Mouse (Mus musculus) cerebellum, adult 11 months (tissue): Measurements from ENCODE around the gene Nrcam.

Experiments used
- DNase-seq: peaks from one replicate; pipeline ENCODE4 v3.0.0; 2022

Gene Nrcam

GRCm38 (mm10) chr12:44524621-44525565 is 196.2 kb downstream of the Nrcam start:
- no peak for DNase-seq

DNA sequence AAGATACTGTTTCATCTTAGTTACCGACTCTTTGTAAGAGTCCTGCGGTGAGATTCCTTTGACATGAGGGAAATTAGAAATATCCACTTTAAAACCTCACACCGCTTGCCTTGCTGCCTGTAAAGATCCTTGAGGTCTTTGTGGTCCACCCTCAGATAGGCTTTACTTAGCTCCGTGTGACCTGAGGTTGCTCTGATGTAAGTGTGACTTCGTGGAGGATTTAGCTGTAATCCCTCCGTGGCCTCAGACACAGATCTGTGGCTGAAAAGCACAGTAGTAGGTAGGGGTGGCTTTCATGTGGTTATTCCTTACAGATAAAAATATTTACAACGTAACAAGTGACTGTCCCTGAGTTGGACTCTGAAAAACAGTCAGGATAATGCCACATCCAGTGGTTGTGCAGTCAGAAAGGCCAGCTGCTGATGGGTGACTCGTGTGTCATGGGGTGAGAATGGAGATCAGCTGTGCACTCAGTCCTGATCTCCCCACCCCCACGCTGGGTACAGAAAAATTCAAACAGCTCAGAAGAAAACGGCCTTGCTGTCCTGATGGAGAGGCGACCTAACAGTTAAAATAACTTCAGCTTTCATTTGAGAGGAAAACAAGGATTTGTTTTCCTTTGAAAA is 199.8 kb downstream of the Nrcam start:
- no peak for DNase-seq

DNA sequence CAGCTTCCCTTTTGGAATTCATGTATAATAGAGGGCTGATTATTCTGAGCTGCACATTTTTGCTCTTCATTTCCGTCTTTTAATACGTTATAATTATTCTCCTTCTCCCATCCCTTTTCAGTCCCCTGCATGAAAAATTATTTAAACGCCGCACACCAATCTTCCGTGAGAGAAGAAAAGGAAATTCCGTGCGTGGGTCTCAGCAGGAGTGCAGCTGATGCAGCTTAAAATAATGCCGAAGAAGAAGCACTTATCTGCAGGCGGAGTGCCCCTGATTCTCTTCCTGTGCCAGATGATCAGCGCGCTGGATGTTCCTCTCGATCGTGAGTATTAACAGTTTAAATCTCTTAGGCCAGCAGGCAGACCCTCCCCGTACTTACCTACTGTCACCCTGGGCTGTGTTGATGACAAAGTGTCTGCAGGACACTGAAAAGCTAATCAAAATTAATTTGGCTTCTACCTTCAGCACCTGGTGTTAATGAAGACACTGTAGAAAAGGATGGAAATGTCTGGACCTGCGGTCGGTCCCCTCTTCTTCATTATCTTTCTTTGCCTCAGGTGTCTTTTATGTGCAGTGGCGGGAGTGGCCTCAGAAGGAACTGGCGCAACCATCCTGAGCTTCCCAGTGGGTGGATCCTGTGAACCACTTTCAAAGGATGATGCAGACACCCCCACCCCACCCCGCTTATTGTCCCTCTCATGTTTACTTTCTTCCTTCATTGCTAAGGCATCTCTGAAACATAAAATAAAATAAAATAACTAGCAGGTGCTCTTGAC is 203.8 kb downstream of the Nrcam start:
- no peak for DNase-seq

- DNase-seq = no peak
These were observed 205.5 kb downstream of the Nrcam start for GRCm38 (mm10) chr12:44534100-44534633.

DNA sequence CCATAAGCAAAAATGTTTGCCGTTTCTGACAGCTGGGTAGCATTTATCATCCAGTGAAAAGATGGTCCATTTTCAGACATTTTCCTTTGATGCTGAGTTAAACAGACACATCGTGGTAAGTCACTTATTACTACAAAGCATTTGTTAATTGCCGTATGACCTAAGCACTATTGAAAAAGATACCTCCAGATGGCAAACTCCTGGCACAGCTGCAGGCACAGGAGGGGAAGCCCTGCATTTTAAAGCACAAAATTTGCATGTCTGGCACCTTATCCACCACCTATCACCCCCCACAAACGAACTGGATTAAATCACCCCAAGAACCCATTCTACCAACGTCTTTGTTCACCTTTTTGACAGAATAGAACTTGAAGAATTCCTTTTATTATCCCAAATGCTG is 206.9 kb downstream of the Nrcam start:
- no peak for DNase-seq

DNA sequence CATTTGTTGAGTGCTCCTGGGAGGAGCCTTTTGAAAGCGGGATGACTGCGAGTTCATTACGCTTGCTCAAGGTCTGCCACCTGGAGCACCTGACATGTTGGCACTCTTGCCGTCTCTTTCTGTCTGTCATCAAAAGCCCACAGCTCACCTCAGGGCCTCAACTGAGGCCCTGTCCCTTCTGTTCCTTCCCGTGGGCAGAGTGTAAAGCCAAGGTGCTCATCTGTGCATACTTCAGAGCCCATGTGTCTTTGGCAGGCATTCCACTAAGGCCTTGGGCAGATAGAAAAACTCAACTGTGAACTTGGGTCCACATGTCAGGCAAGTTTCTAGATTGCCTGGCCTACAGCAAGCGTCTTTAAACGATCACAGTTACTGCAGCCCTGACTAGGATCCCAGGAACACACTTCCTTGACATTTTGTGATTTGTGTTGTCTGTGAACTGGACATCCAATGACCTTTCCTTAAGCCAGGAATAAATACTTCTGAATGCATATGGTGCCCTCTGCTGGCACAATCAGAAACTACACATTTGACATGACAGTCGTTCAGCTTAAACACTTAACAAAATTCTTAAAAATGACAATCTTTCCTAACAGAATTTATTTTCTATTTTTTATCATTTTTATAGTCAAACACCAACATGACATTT is 219.2 kb downstream of the Nrcam start:
- peak; percentile 84 for DNase-seq

DNA sequence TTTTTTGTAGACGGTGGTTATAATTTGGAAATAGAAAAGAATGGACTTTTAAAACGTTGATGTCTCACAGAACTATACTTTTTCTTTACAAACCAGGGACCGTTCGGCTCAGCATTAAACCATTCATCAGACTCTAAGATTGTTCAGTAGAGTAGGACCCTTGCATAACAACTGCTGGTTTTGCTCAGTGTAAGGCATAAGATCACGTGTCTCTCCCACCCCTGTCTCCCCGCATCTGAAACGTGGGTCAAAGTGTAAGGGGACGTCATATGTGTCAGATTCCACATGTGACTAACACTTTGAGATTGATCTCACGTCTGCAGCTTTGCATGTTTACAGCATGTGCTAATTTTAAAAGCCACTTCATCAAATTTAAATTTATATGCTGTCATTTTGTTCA is 219.8 kb downstream of the Nrcam start:
- no peak for DNase-seq

DNA sequence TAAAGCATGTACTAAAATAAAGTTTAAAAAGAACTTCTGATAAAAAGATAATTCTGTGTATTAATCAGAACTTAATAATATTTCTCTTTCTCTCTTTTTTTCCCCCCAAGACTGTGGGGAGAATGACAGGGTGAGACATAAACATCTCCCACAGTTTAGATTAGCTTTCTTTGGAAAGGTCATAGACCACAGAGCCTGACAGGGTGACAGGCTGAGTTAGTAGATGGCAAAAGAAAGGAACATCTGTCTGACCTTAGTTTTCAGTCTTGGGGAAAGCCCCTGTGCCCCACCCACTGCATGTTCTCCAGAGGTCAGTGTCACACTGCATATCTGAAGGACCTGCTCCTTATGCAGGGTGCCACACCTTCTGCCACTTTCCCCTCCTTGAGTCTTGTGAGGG is 222.9 kb downstream of the Nrcam start:
- DNase-seq = no peak

GRCm38 (mm10) chr12:44554051-44554450 is 225.4 kb downstream of the Nrcam start:
- no peak for DNase-seq

DNA sequence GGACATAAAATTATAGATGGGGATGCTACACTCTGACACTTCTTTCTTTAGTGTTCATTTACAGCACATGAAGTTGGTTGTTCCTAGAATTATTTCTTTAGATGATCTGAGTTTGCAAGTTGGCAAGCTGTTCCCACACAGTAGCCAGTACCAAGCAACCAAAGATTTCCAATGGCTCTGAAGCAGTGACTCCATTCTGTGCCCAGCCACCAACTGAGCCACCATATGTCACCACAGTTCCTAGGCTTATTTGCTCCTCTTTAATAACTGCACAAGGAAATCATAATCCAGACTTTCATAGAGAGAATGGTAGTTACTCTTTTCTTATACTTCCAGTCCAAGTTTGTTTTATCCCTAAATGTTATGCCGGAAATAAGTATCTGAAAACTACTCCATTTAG is 226.1 kb downstream of the Nrcam start:
- peak; percentile 83 for DNase-seq

DNA sequence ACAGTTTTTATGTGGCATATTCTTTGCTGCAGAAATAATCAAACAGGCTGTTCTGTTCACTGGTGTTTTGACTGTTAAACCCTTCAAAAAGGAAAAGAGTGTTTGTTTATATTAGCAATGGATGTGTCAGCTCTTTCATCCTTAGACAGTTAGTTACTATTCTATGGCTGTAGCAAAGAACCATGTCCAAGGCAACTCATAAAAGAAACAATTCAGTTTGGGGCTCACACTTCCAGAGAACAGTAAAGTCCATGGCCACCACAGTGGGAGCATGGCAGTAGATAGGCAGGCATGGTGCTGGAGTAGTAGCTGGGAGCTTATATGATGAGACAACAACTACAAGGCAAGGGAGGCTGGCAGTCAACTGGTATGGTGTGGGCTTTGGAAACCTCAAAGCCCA is 231.3 kb downstream of the Nrcam start:
- no peak for DNase-seq

- DNase-seq = no peak
These were observed 241.4 kb downstream of the Nrcam start for GRCm38 (mm10) chr12:44570070-44570469.

- DNase-seq = no peak
These were observed 244.0 kb downstream of the Nrcam start for GRCm38 (mm10) chr12:44572664-44573063.

DNA sequence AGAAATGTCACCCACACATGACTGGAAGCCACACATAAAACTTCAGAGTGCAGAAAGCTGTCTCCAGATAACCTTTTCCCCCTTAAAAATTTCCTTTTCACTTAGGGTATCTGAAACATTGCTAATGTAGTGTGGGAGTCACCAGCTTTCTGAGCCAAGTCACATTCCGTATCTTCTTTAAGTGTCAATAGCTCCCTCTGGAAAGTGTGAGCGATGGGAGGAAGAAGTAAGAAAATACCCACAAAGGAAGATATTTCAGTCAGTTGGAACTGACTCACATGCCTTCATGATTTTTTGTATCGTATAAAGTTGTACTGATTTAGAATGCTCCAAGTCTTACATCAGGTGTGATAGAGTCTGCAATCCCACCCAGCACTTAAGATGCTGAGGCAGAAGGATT is 245.5 kb downstream of the Nrcam start:
- DNase-seq = no peak

- DNase-seq = peak; percentile 33
These were observed 272.9 kb downstream of the Nrcam start for GRCm38 (mm10) chr12:44601410-44602149.

DNA sequence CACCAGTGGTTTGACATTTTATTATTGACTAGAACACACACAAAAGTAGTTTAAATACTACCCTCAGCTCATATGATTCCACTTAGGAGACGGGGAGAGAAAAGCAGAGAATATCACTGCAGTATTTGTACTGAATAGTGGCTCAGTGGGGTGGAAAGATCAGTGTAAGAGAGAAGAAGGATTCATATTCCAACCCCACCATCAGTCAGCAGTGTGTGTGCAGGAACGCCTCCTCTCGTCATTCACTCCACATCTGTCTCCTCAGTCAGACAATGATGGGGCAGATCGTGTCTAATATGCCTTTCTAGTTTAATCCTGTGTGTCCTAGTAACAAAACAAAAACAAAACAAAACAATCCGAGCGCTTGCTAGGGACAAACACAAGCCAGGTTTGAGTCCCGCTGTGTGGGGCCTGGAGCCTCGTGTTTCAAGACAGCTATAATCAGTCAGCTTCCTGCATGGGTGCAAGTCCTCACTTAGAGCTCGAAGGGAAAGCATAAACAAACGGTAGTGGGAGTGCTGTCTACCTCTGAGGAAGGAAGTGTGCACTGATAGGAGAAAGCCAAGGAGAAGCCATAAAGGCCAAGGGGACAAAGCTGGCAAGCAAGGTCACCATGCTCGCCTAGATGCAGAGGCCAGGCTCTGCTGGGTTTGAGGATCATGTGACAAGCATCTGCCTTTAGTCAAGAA is 273.7 kb downstream of the Nrcam start:
- DNase-seq = no peak

GRCm38 (mm10) chr12:44602958-44603331 is 274.3 kb downstream of the Nrcam start:
- DNase-seq = no peak

DNA sequence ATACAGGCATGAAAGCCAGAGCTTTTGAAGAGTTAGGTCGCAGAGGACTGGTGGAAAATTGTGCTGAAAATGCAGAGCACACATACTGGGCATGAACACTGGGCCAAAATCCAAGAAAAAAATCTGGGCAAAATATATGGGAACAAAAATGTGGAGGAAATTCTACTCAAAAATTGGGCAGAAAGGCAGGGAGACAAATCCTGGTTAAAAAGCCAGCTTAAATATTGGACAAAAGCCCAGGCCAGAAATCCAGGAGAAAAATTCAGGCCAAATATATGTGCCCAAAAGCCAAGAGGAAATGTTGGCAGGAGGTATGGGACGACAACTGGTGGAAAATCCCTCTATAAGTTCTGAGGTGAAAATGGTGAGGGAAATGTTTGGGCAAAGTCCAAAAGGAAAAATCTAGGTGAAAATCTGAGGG is 288.3 kb downstream of the Nrcam start:
- DNase-seq = peak; percentile 18

DNA sequence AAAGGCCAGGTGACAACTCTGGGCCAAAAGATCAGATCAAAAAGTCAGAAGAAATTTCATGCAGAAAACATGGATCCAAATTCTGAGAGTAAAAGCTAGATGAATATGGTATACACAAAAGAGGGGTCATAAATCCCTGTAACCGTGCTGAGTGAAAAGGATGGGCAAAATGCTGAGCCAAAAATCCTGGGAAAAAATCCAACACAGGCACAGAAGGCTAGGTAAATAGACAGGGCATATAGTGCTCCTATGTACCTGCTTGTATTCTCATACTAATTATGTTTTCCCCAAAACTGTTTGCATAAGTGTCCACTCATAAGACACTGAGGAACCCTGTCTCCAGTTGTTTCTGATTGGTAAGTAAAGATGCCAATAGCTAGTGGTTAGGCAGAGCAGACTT is 288.8 kb downstream of the Nrcam start:
- peak; percentile 12 for DNase-seq

- DNase-seq = no peak
These were observed 310.7 kb downstream of the Nrcam start for GRCm38 (mm10) chr12:44639341-44639921.

GRCm38 (mm10) chr12:44640579-44640978 is 311.9 kb downstream of the Nrcam start:
- DNase-seq = no peak
